13 mouse cellular contexts compared by ENCODE assay signal in the genomic region with DNA sequence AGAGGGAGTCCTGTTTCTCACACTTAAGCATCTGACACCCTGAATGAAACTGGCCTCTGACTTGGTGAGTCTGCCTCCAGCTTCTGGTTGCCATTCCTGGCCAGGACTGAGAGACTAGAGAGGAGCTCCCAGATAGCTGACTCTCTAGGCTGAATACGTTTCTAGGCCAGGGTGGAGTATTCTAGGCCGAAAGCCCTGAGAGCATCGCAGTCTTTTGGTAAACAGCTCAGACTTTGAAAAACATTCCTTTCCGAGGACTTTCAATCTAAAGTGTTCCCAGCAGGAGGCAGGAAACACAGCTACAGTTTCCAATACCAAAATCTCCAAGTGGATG. TPM values are rescaled to one million over a fixed set of nuclear protein-coding genes. Genes with fewer than 3 reads are reported as not detected.
DNase-seq lines count a peak whose midpoint lies in the region; ATAC-seq lines count a peak whose summit lies in the region.
"Had no signal": no experiment of that assay in that cellular context is flagged by ENCODE, and none has a peak within 500 bp of the region (broad histone marks: within the 10 kb centered on the region; RNA-seq: fewer than 3 reads in every experiment).

No protein-coding gene starts in this region.

- peaks cover 40% of the 10 kb centered on the region for H3K36me3 ChIP-seq in limb, embryonic 13.5 days
- H3K36me3 ChIP-seq in limb, embryonic 10.5 days = peaks cover 26% of the 10 kb centered on the region

- peaks cover 34% of the 10 kb centered on the region for H3K4me1 ChIP-seq in limb, embryonic 13.5 days
- peaks cover 17% of the 10 kb centered on the region for H3K4me1 ChIP-seq in limb, embryonic 10.5 days

- H3K27me3 ChIP-seq in limb, embryonic 13.5 days = no peaks in the 10 kb centered on the region
- H3K27me3 ChIP-seq in limb, embryonic 10.5 days (ENCODE audit: low read depth, poor library complexity, severe bottlenecking) = no peaks in the 10 kb centered on the region

- H3K9me3 ChIP-seq in limb, embryonic 13.5 days = no peaks in the 10 kb centered on the region
- H3K9me3 ChIP-seq in limb, embryonic 10.5 days (replicated peaks) = no peaks in the 10 kb centered on the region

- 67% methylated on average over 4 of the region's 4 CpGs for WGBS in limb, embryonic 13.5 days
- WGBS in limb, embryonic 10.5 days = 84% methylated on average over 4 of the region's 4 CpGs

- ATAC-seq in limb, embryonic 13.5 days (ENCODE audit: low FRiP score, low read depth) = no peak
- ATAC-seq in erythroid progenitor cell, adult 5-6 weeks (replicated peaks; ENCODE audit: low FRiP score, poor library complexity, severe bottlenecking) = peak; percentile 53
- ATAC-seq in inflammation-experienced regulatory T-cells, adult 6 months = no peak
- ATAC-seq: forebrain, postnatal 0 days had no signal

- H3K4me2 ChIP-seq in limb, embryonic 13.5 days (replicated peaks) = no peak overlapping the region

- peak overlapping the region; percentile 63; the same call in 1 of the 2 replicates for H3K27ac ChIP-seq in limb, embryonic 13.5 days
- H3K27ac ChIP-seq in limb, embryonic 10.5 days = no peak overlapping the region
- H3K27ac ChIP-seq: left cerebral cortex, adult 2 months had no signal

- H3K4me3 ChIP-seq in limb, embryonic 13.5 days = no peak overlapping the region
- H3K4me3 ChIP-seq in limb, embryonic 10.5 days = no peak overlapping the region
- H3K4me3 ChIP-seq: left cerebral cortex, adult 2 months had no signal

- H3K9ac ChIP-seq in limb, embryonic 13.5 days = no peak overlapping the region
- H3K9ac ChIP-seq: forebrain, postnatal 0 days had no signal

- no peak for DNase-seq in limb, embryonic 10.5 days (ENCODE audit: low spot score)
- DNase-seq in R1 (ENCODE audit: low read depth, low spot score) = peak; percentile 84
- DNase-seq in spleen, postnatal 4 days (ENCODE audit: low spot score in 2 of 2) = peak; percentile 45 to 73
- DNase-seq in lung, postnatal 14 days = no peak
- DNase-seq: cerebellum, adult 8-10 months; forebrain, postnatal 0 days; heart, postnatal 36 days; kidney, adult 18-20 months; lung, adult 18-20 months had no signal

RNA-seq across cellular contexts. Expression of a gene that starts 38.2 kb away (rescaled TPM):
- 17.2 and 19.8 TPM in 2 replicates for polyA plus RNA-seq in limb, embryonic 13.5 days (2015; fragmentation: Nextera tagmentation; extraction: Ambion mirVana)
- polyA plus RNA-seq in limb, embryonic 10.5 days (2016; fragmentation: Nextera tagmentation; extraction: Ambion mirVana) = 11.8 and 14.8 TPM in 2 replicates
- total RNA-seq in erythroid progenitor cell, adult 5-6 weeks (2015; ENCODE audit: low replicate concordance) = 31.0 and 61.6 TPM in 2 replicates
- 52.2 and 109 TPM in 2 replicates for total RNA-seq in erythroid progenitor cell, adult 5-6 weeks (2017; ENCODE audit: low replicate concordance)
- under 1 TPM; 0.16 to 0.31 (median 0.17) TPM for polyA plus RNA-seq in inflammation-experienced regulatory T-cells, adult 6 months (2017; shearing (Covaris generic))

Comparison
In these comparisons a context has a peak if more than half of its experiments do, and no peak if none do; other contexts are left out.
1. DNase-seq: peak in R1 (single experiment) and spleen, postnatal 4 days (2 of 2); none in limb, embryonic 10.5 days (single experiment) and lung, postnatal 14 days (single experiment).